Mouse (Mus musculus): ENCODE data around the gene 4931406C07Rik. TPM values are rescaled to one million over a fixed set of nuclear protein-coding genes. Genes with fewer than 3 reads are reported as not detected.
A peak's percentile ranks its signal among the peaks of the same experiment; 100 is the strongest.

4931406C07Rik gene
- polyA plus RNA-seq, 1 experiment from 2014 or later: 15.7 TPM

GRCm38 (mm10) chr9:15285443-15285842, 20.8 kb downstream of the 4931406C07Rik start:
- H3K9ac ChIP-seq (replicated peaks): no peak overlapping the region
- no peak for ATAC-seq (ENCODE audit: low FRiP score)
- 80% methylated on average over 3 of the region's 3 CpGs for WGBS

GRCm38 (mm10) chr9:15280491-15280879, 25.8 kb downstream of the 4931406C07Rik start:
- peaks cover 27% of the 10 kb centered on the region for H3K36me3 ChIP-seq
- H3K9me3 ChIP-seq (replicated peaks): no peaks in the 10 kb centered on the region
- no peaks in the 10 kb centered on the region for H3K27me3 ChIP-seq (replicated peaks)
- H3K27ac ChIP-seq (replicated peaks): peak overlapping the region; percentile 60
- peak overlapping the region; percentile 44 for H3K9ac ChIP-seq (replicated peaks)
- peak overlapping the region; percentile 63 for H3K4me2 ChIP-seq
- ATAC-seq (ENCODE audit: low FRiP score): peak; percentile 8; the same call in 1 of the 2 replicates
- H3K4me3 ChIP-seq (replicated peaks): peak overlapping the region; percentile 99
- H3K4me1 ChIP-seq: peaks cover 30% of the 10 kb centered on the region
- WGBS: 46% methylated on average over 5 of the region's 5 CpGs

More at GRCm38 (mm10) chr9:15285443-15285842, 20.8 kb downstream of the 4931406C07Rik start:
- peaks cover 29% of the 10 kb centered on the region for H3K36me3 ChIP-seq
- H3K4me2 ChIP-seq: no peak overlapping the region
- no peak overlapping the region for H3K27ac ChIP-seq (replicated peaks)
- H3K9me3 ChIP-seq (replicated peaks): no peaks in the 10 kb centered on the region
- H3K27me3 ChIP-seq (replicated peaks): no peaks in the 10 kb centered on the region
- no peak overlapping the region for H3K4me3 ChIP-seq (replicated peaks)
- H3K4me1 ChIP-seq: peaks cover 10% of the 10 kb centered on the region

GRCm38 (mm10) chr9:15279649-15280490, 26.4 kb downstream of the 4931406C07Rik start, which contains the start of gene Med17:
Gene Med17, minus strand, starts transcription at chr9:15279931.
- peak within 1 kb of the TSS; percentile 63 for H3K4me2 ChIP-seq
- H3K4me3 ChIP-seq (replicated peaks): peak within 1 kb of the TSS; percentile 99
- no peaks in the 10 kb centered on the region for H3K27me3 ChIP-seq (replicated peaks)
- peak within 1 kb of the TSS; percentile 99 for H3K9ac ChIP-seq (replicated peaks)
- peaks cover 33% of the 10 kb centered on the region for H3K36me3 ChIP-seq
- peaks cover 30% of the 10 kb centered on the region for H3K4me1 ChIP-seq
- ATAC-seq (ENCODE audit: low FRiP score): peak; percentile 99
- under 1% methylated on average over 57 of the region's 57 CpGs for WGBS
- no peaks in the 10 kb centered on the region for H3K9me3 ChIP-seq (replicated peaks)
- peak within 1 kb of the TSS; percentile 91 for H3K27ac ChIP-seq (replicated peaks)

GRCm38 (mm10) chr9:15279139-15279648, 27.1 kb downstream of the 4931406C07Rik start:
- Histone ChIP-seq H3K9ac (replicated peaks) (peak overlapping the region; percentile 99), H3K9me3 (replicated peaks) (no peaks in the 10 kb centered on the region), H3K4me1 (peaks cover 30% of the 10 kb centered on the region), H3K4me2 (peak overlapping the region; percentile 63), H3K36me3 (peaks cover 35% of the 10 kb centered on the region), H3K27ac (replicated peaks) (peak overlapping the region; percentile 91), H3K4me3 (replicated peaks) (peak overlapping the region; percentile 99), H3K27me3 (replicated peaks) (no peaks in the 10 kb centered on the region)
- 9% methylated on average over 19 of the region's 19 CpGs for WGBS
- ATAC-seq (ENCODE audit: low FRiP score): no peak; the same call in 1 of the 2 replicates

GRCm38 (mm10) chr9:15278343-15278742, 27.9 kb downstream of the 4931406C07Rik start:
- no peak for ATAC-seq (ENCODE audit: low FRiP score)
- no peaks in the 10 kb centered on the region for H3K9me3 ChIP-seq (replicated peaks)
- peaks cover 30% of the 10 kb centered on the region for H3K4me1 ChIP-seq
- no peak overlapping the region for H3K4me3 ChIP-seq (replicated peaks)
- peaks cover 36% of the 10 kb centered on the region for H3K36me3 ChIP-seq
- H3K9ac ChIP-seq (replicated peaks): no peak overlapping the region
- 95% methylated on average over 3 of the region's 3 CpGs for WGBS
- H3K27me3 ChIP-seq (replicated peaks): no peaks in the 10 kb centered on the region
- peak overlapping the region; percentile 63; the same call in 1 of the 2 replicates for H3K4me2 ChIP-seq
- no peak overlapping the region for H3K27ac ChIP-seq (replicated peaks)

- peaks cover 30% of the 10 kb centered on the region for H3K4me1 ChIP-seq
- H3K36me3 ChIP-seq: peaks cover 51% of the 10 kb centered on the region
- H3K4me2 ChIP-seq: no peak overlapping the region
- WGBS: 95% methylated on average over 4 of the region's 4 CpGs
- H3K9me3 ChIP-seq (replicated peaks): no peaks in the 10 kb centered on the region
- H3K9ac ChIP-seq (replicated peaks): no peak overlapping the region
- no peak for ATAC-seq (ENCODE audit: low FRiP score)
- H3K4me3 ChIP-seq (replicated peaks): no peak overlapping the region
- H3K27ac ChIP-seq (replicated peaks): no peak overlapping the region
- H3K27me3 ChIP-seq (replicated peaks): no peaks in the 10 kb centered on the region
Observed at GRCm38 (mm10) chr9:15276855-15277254, 29.4 kb downstream of the 4931406C07Rik start.

- Histone ChIP-seq H3K4me2 (no peak overlapping the region), H3K27me3 (replicated peaks) (no peaks in the 10 kb centered on the region), H3K9ac (replicated peaks) (no peak overlapping the region), H3K4me1 (peaks cover 14% of the 10 kb centered on the region), H3K4me3 (replicated peaks) (no peak overlapping the region), H3K36me3 (peaks cover 79% of the 10 kb centered on the region), H3K27ac (replicated peaks) (no peak overlapping the region), H3K9me3 (replicated peaks) (no peaks in the 10 kb centered on the region)
- no peak for ATAC-seq (ENCODE audit: low FRiP score)
- WGBS: 97% methylated on average over 2 of the region's 2 CpGs
Observed at GRCm38 (mm10) chr9:15273981-15274380, 32.3 kb downstream of the 4931406C07Rik start.

- no peaks in the 10 kb centered on the region for H3K27me3 ChIP-seq (replicated peaks)
- no peak for ATAC-seq (ENCODE audit: low FRiP score)
- H3K9me3 ChIP-seq (replicated peaks): no peaks in the 10 kb centered on the region
- no peak overlapping the region for H3K9ac ChIP-seq (replicated peaks)
- H3K27ac ChIP-seq (replicated peaks): no peak overlapping the region
- no peaks in the 10 kb centered on the region for H3K4me1 ChIP-seq
- H3K4me3 ChIP-seq (replicated peaks): no peak overlapping the region
- peaks cover 75% of the 10 kb centered on the region for H3K36me3 ChIP-seq
- no peak overlapping the region for H3K4me2 ChIP-seq
- WGBS: 95% methylated on average over 10 of the region's 10 CpGs
Observed at GRCm38 (mm10) chr9:15263487-15263886, 42.8 kb downstream of the 4931406C07Rik start.

- H3K4me2 ChIP-seq: no peak overlapping the region
- H3K9ac ChIP-seq (replicated peaks): no peak overlapping the region
- H3K9me3 ChIP-seq (replicated peaks): no peaks in the 10 kb centered on the region
- H3K27me3 ChIP-seq (replicated peaks): no peaks in the 10 kb centered on the region
- peaks cover 61% of the 10 kb centered on the region for H3K36me3 ChIP-seq
- no peak overlapping the region for H3K4me3 ChIP-seq (replicated peaks)
- no peaks in the 10 kb centered on the region for H3K4me1 ChIP-seq
- H3K27ac ChIP-seq (replicated peaks): no peak overlapping the region
- WGBS: 94% methylated on average over 8 of the region's 8 CpGs
- no peak for ATAC-seq (ENCODE audit: low FRiP score)
Observed at GRCm38 (mm10) chr9:15261980-15262379, 44.3 kb downstream of the 4931406C07Rik start.

- peaks cover 11% of the 10 kb centered on the region for H3K36me3 ChIP-seq
- no peak overlapping the region for H3K4me3 ChIP-seq (replicated peaks)
- no peaks in the 10 kb centered on the region for H3K9me3 ChIP-seq (replicated peaks)
- H3K4me1 ChIP-seq: no peaks in the 10 kb centered on the region
- 87% methylated on average over 3 of the region's 3 CpGs for WGBS
- no peak; the same call in 1 of the 2 replicates for ATAC-seq (ENCODE audit: low FRiP score)
- no peak overlapping the region for H3K4me2 ChIP-seq
- H3K27me3 ChIP-seq (replicated peaks): no peaks in the 10 kb centered on the region
- H3K9ac ChIP-seq (replicated peaks): no peak overlapping the region
- H3K27ac ChIP-seq (replicated peaks): no peak overlapping the region
Observed at GRCm38 (mm10) chr9:15256214-15256613, 50.0 kb downstream of the 4931406C07Rik start.

- no peak overlapping the region for H3K4me3 ChIP-seq (replicated peaks)
- no peak overlapping the region for H3K9ac ChIP-seq (replicated peaks)
- 84% methylated on average over 7 of the region's 7 CpGs for WGBS
- no peaks in the 10 kb centered on the region for H3K27me3 ChIP-seq (replicated peaks)
- no peak for ATAC-seq (ENCODE audit: low FRiP score)
- no peak overlapping the region for H3K4me2 ChIP-seq
- H3K4me1 ChIP-seq: no peaks in the 10 kb centered on the region
- H3K36me3 ChIP-seq: no peaks in the 10 kb centered on the region
- H3K9me3 ChIP-seq (replicated peaks): no peaks in the 10 kb centered on the region
- H3K27ac ChIP-seq (replicated peaks): no peak overlapping the region
Observed at GRCm38 (mm10) chr9:15254501-15254900, 51.7 kb downstream of the 4931406C07Rik start.

- Histone ChIP-seq H3K27me3 (replicated peaks) (no peaks in the 10 kb centered on the region), H3K9ac (replicated peaks) (no peak overlapping the region), H3K9me3 (replicated peaks) (no peaks in the 10 kb centered on the region), H3K27ac (replicated peaks) (no peak overlapping the region), H3K36me3 (no peaks in the 10 kb centered on the region; the same call in 1 of the 2 replicates), H3K4me2 (no peak overlapping the region), H3K4me1 (no peaks in the 10 kb centered on the region), H3K4me3 (replicated peaks) (no peak overlapping the region)
- ATAC-seq (ENCODE audit: low FRiP score): no peak
- 80% methylated on average over 7 of the region's 7 CpGs for WGBS
Observed at GRCm38 (mm10) chr9:15252196-15252595, 54.1 kb downstream of the 4931406C07Rik start.
